Mouse (Mus musculus): ENCODE data around the gene Sema5b. TPM values are rescaled to one million over a fixed set of nuclear protein-coding genes. Genes with fewer than 3 reads are reported as not detected.

The Sema5b gene
- polyA plus RNA-seq, 1 experiment: 64.3 TPM

DNA sequence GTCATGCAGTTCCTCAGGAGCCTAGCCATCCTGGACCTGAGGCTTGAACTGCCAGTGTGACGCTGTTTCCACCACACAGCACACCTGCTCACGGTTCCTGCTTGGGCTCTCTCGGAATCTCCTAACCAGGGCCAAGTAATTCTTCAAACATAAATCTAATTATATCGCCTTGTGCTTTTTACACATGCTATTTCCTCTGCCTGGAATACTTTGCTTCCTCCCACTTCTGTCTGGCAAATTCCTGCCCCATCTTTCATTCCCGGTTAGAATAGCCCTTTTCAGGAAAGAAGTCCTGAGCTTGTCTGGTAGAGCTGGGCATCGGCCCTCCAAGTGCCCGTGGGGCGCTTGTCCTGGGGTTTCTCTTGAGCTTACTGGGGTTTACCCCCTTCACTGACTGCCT is 3.3 kb upstream of the Sema5b start:
- no peak overlapping the region for H3K4me3 ChIP-seq (ENCODE audit: control insufficient read depth, low read depth, low read length)
- no peak for TF ChIP-seq POLR2A (IDR thresholded peaks at IDR 0.05; ENCODE audit: control insufficient read depth, low read depth, low read length)
- TF ChIP-seq CTCF (IDR thresholded peaks at IDR 0.05; ENCODE audit: control insufficient read depth, insufficient read depth, insufficient replicate concordance, low read depth, low read length): no peak
- no peak overlapping the region; the same call in 1 of the 2 replicates for H3K27ac ChIP-seq (ENCODE audit: control insufficient read depth, insufficient read depth, low read depth, low read length)
- H3K36me3 ChIP-seq (ENCODE audit: control insufficient read depth, insufficient read depth, low read length): no peaks in the 10 kb centered on the region
- peaks cover 9% of the 10 kb centered on the region for H3K4me1 ChIP-seq (ENCODE audit: control insufficient read depth, insufficient read depth, low read length)
- peaks cover 2% of the 10 kb centered on the region for H3K27me3 ChIP-seq (ENCODE audit: control insufficient read depth, insufficient read depth, low read length)

GRCm38 (mm10) chr16:35539041-35539440 is 1.9 kb upstream of the Sema5b start:
- no peak overlapping the region for H3K4me3 ChIP-seq (ENCODE audit: control insufficient read depth, low read depth, low read length)
- peaks cover 2% of the 10 kb centered on the region for H3K27me3 ChIP-seq (ENCODE audit: control insufficient read depth, insufficient read depth, low read length)
- H3K4me1 ChIP-seq (ENCODE audit: control insufficient read depth, insufficient read depth, low read length): peaks cover 9% of the 10 kb centered on the region
- H3K27ac ChIP-seq (ENCODE audit: control insufficient read depth, insufficient read depth, low read depth, low read length): no peak overlapping the region
- no peak for TF ChIP-seq POLR2A (IDR thresholded peaks at IDR 0.05; ENCODE audit: control insufficient read depth, low read depth, low read length)
- TF ChIP-seq CTCF (IDR thresholded peaks at IDR 0.05; ENCODE audit: control insufficient read depth, insufficient read depth, insufficient replicate concordance, low read depth, low read length): no peak
- H3K36me3 ChIP-seq (ENCODE audit: control insufficient read depth, insufficient read depth, low read length): no peaks in the 10 kb centered on the region

DNA sequence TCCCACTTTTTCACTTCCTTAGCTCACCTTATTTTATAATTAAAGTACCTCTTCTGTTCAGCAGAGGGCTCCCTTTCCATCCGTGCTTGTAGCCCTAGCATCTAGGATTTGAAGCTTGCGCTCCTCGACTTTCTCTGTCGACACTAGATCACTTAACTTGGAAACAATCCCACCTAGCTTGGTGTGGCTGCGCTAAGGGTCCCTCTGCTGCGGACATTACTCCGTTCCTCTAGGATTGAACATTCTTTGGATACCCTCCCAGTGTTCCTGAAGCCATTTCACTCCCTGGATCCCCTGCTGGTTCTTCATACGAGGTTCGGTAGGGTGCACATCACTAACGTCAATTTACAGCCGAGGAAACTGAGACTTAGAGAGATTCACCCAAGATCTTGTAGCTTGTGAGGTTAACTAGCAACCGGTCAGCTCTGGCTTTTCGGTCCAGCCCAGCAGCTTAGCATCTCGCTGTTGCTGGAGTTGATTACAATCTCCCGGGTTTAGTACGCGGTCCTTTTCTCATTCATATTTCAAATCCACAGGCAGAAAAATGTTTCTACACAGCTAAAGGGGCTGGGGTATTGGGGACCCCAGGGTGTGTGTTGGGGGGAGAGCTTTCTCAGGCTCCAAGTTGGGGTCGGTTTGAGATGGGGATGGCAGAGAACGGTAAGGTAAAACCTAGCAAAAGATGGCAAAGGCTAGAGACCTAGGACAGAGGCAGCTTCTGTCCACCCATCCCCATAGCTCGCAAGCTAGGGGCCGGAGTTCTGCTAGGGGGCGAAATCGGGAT is 420 bp upstream of the Sema5b start:
- peaks cover 9% of the 10 kb centered on the region for H3K4me1 ChIP-seq (ENCODE audit: control insufficient read depth, insufficient read depth, low read length)
- H3K36me3 ChIP-seq (ENCODE audit: control insufficient read depth, insufficient read depth, low read length): no peaks in the 10 kb centered on the region
- peaks cover 2% of the 10 kb centered on the region for H3K27me3 ChIP-seq (ENCODE audit: control insufficient read depth, insufficient read depth, low read length)
- H3K4me3 ChIP-seq (ENCODE audit: control insufficient read depth, low read depth, low read length): peak overlapping the region; percentile 22
- no peak overlapping the region; the same call in 1 of the 2 replicates for H3K27ac ChIP-seq (ENCODE audit: control insufficient read depth, insufficient read depth, low read depth, low read length)
- TF ChIP-seq POLR2A (IDR thresholded peaks at IDR 0.05; ENCODE audit: control insufficient read depth, low read depth, low read length) (no peak), CTCF (IDR thresholded peaks at IDR 0.05; ENCODE audit: control insufficient read depth, insufficient read depth, insufficient replicate concordance, low read depth, low read length) (no peak)

GRCm38 (mm10) chr16:35541661-35542420 is 896 bp downstream of the Sema5b start:
- Histone ChIP-seq H3K36me3 (ENCODE audit: control insufficient read depth, insufficient read depth, low read length) (no peaks in the 10 kb centered on the region), H3K27me3 (ENCODE audit: control insufficient read depth, insufficient read depth, low read length) (peaks cover 2% of the 10 kb centered on the region), H3K4me3 (ENCODE audit: control insufficient read depth, low read depth, low read length) (peak overlapping the region; percentile 75), H3K27ac (ENCODE audit: control insufficient read depth, insufficient read depth, low read depth, low read length) (peak overlapping the region; percentile 76), H3K4me1 (ENCODE audit: control insufficient read depth, insufficient read depth, low read length) (peaks cover 9% of the 10 kb centered on the region)
- TF ChIP-seq POLR2A (IDR thresholded peaks at IDR 0.05; ENCODE audit: control insufficient read depth, low read depth, low read length) (no peak), CTCF (IDR thresholded peaks at IDR 0.05; ENCODE audit: control insufficient read depth, insufficient read depth, insufficient replicate concordance, low read depth, low read length) (no peak)

GRCm38 (mm10) chr16:35542421-35542780 is 1.5 kb downstream of the Sema5b start:
- peaks cover 9% of the 10 kb centered on the region for H3K4me1 ChIP-seq (ENCODE audit: control insufficient read depth, insufficient read depth, low read length)
- H3K27ac ChIP-seq (ENCODE audit: control insufficient read depth, insufficient read depth, low read depth, low read length): no peak overlapping the region
- H3K27me3 ChIP-seq (ENCODE audit: control insufficient read depth, insufficient read depth, low read length): peaks cover 2% of the 10 kb centered on the region
- no peaks in the 10 kb centered on the region for H3K36me3 ChIP-seq (ENCODE audit: control insufficient read depth, insufficient read depth, low read length)
- no peak for TF ChIP-seq POLR2A (IDR thresholded peaks at IDR 0.05; ENCODE audit: control insufficient read depth, low read depth, low read length)
- no peak for TF ChIP-seq CTCF (IDR thresholded peaks at IDR 0.05; ENCODE audit: control insufficient read depth, insufficient read depth, insufficient replicate concordance, low read depth, low read length)
- peak overlapping the region; percentile 75 for H3K4me3 ChIP-seq (ENCODE audit: control insufficient read depth, low read depth, low read length)

GRCm38 (mm10) chr16:35545723-35546122 is 4.8 kb downstream of the Sema5b start:
- Histone ChIP-seq H3K27ac (ENCODE audit: control insufficient read depth, insufficient read depth, low read depth, low read length) (no peak overlapping the region), H3K4me1 (ENCODE audit: control insufficient read depth, insufficient read depth, low read length) (peaks cover 9% of the 10 kb centered on the region), H3K27me3 (ENCODE audit: control insufficient read depth, insufficient read depth, low read length) (peaks cover 2% of the 10 kb centered on the region), H3K4me3 (ENCODE audit: control insufficient read depth, low read depth, low read length) (no peak overlapping the region), H3K36me3 (ENCODE audit: control insufficient read depth, insufficient read depth, low read length) (no peaks in the 10 kb centered on the region)
- TF ChIP-seq CTCF (IDR thresholded peaks at IDR 0.05; ENCODE audit: control insufficient read depth, insufficient read depth, insufficient replicate concordance, low read depth, low read length): no peak
- TF ChIP-seq POLR2A (IDR thresholded peaks at IDR 0.05; ENCODE audit: control insufficient read depth, low read depth, low read length): no peak

- no peaks in the 10 kb centered on the region for H3K4me1 ChIP-seq (ENCODE audit: control insufficient read depth, insufficient read depth, low read length)
- no peak for TF ChIP-seq POLR2A (IDR thresholded peaks at IDR 0.05; ENCODE audit: control insufficient read depth, low read depth, low read length)
- no peak for TF ChIP-seq CTCF (IDR thresholded peaks at IDR 0.05; ENCODE audit: control insufficient read depth, insufficient read depth, insufficient replicate concordance, low read depth, low read length)
- H3K36me3 ChIP-seq (ENCODE audit: control insufficient read depth, insufficient read depth, low read length): no peaks in the 10 kb centered on the region
- no peak overlapping the region for H3K4me3 ChIP-seq (ENCODE audit: control insufficient read depth, low read depth, low read length)
- H3K27ac ChIP-seq (ENCODE audit: control insufficient read depth, insufficient read depth, low read depth, low read length): no peak overlapping the region
- H3K27me3 ChIP-seq (ENCODE audit: control insufficient read depth, insufficient read depth, low read length): no peaks in the 10 kb centered on the region
Measured at GRCm38 (mm10) chr16:35547966-35548365, 7.0 kb downstream of the Sema5b start.

Measured in testis, adult 2 months (tissue).